Mouse (Mus musculus): ENCODE results near the gene Dram1. TPM values are rescaled to one million over a fixed set of nuclear protein-coding genes. Genes with fewer than 3 reads are reported as not detected.

The Dram1 gene
- polyA plus RNA-seq, 1 experiment from 2014 or later, result 6.4 TPM

GRCm38 (mm10) chr10:88362218-88362617 is 16.7 kb downstream of the Dram1 start:
- WGBS, result 63% methylated on average over 1 of the region's 1 CpGs
- Histone ChIP-seq H3K9ac (no peak overlapping the region), H3K9me3 (no peaks in the 10 kb centered on the region), H3K4me1 (no peaks in the 10 kb centered on the region), H3K27ac (no peak overlapping the region), H3K27me3 (replicated peaks) (no peaks in the 10 kb centered on the region), H3K36me3 (no peaks in the 10 kb centered on the region), H3K4me2 (no peak overlapping the region), H3K4me3 (replicated peaks) (no peak overlapping the region)
- ATAC-seq (ENCODE audit: insufficient read depth, low FRiP score, low read depth), result no peak

- H3K4me1 ChIP-seq, result no peaks in the 10 kb centered on the region
- peak; percentile 82; the same call in 1 of the 2 replicates for ATAC-seq (ENCODE audit: insufficient read depth, low FRiP score, low read depth)
- H3K4me3 ChIP-seq (replicated peaks), result peak overlapping the region; percentile 49
- H3K36me3 ChIP-seq, result no peaks in the 10 kb centered on the region
- no peaks in the 10 kb centered on the region for H3K27me3 ChIP-seq (replicated peaks)
- H3K4me2 ChIP-seq, result peak overlapping the region; percentile 64
- 3% methylated on average over 41 of the region's 47 CpGs for WGBS
- peak overlapping the region; percentile 34; the same call in 1 of the 2 replicates for H3K9ac ChIP-seq
- H3K9me3 ChIP-seq, result no peaks in the 10 kb centered on the region
- H3K27ac ChIP-seq, result no peak overlapping the region
These were observed 21.8 kb downstream of the Dram1 start for GRCm38 (mm10) chr10:88356983-88357559.

GRCm38 (mm10) chr10:88356114-88356982 is 22.5 kb downstream of the Dram1 start:
- Histone ChIP-seq H3K4me3 (replicated peaks) (peak overlapping the region; percentile 49), H3K36me3 (no peaks in the 10 kb centered on the region), H3K9me3 (no peaks in the 10 kb centered on the region), H3K9ac (0 out of 2 replicates have a peak overlapping the region, but pooled peaks have one; percentile 34), H3K27me3 (replicated peaks) (no peaks in the 10 kb centered on the region), H3K27ac (no peak overlapping the region), H3K4me2 (peak overlapping the region; percentile 64), H3K4me1 (no peaks in the 10 kb centered on the region)
- WGBS, result 10% methylated on average over 21 of the region's 21 CpGs
- peak; percentile 19; the same call in 1 of the 2 replicates for ATAC-seq (ENCODE audit: insufficient read depth, low FRiP score, low read depth)

GRCm38 (mm10) chr10:88354599-88354998 is 24.3 kb downstream of the Dram1 start:
- Histone ChIP-seq H3K9me3 (no peaks in the 10 kb centered on the region), H3K9ac (no peak overlapping the region), H3K4me2 (no peak overlapping the region), H3K36me3 (no peaks in the 10 kb centered on the region), H3K27me3 (replicated peaks) (no peaks in the 10 kb centered on the region), H3K4me1 (no peaks in the 10 kb centered on the region), H3K4me3 (replicated peaks) (no peak overlapping the region), H3K27ac (no peak overlapping the region)
- WGBS, result 70% methylated on average over 5 of the region's 5 CpGs
- no peak for ATAC-seq (ENCODE audit: insufficient read depth, low FRiP score, low read depth)

GRCm38 (mm10) chr10:88352549-88352948 is 26.3 kb downstream of the Dram1 start:
- H3K27ac ChIP-seq, result no peak overlapping the region
- no peaks in the 10 kb centered on the region for H3K4me1 ChIP-seq
- 60% methylated on average over 2 of the region's 2 CpGs for WGBS
- H3K36me3 ChIP-seq, result no peaks in the 10 kb centered on the region
- ATAC-seq (ENCODE audit: insufficient read depth, low FRiP score, low read depth), result no peak
- H3K4me2 ChIP-seq, result no peak overlapping the region
- no peaks in the 10 kb centered on the region for H3K9me3 ChIP-seq
- H3K4me3 ChIP-seq (replicated peaks), result no peak overlapping the region
- H3K9ac ChIP-seq, result no peak overlapping the region
- no peaks in the 10 kb centered on the region for H3K27me3 ChIP-seq (replicated peaks)

- Histone ChIP-seq H3K9me3 (no peaks in the 10 kb centered on the region), H3K36me3 (no peaks in the 10 kb centered on the region), H3K27me3 (replicated peaks) (no peaks in the 10 kb centered on the region), H3K4me1 (peaks cover 2% of the 10 kb centered on the region; the same call in 1 of the 2 replicates), H3K9ac (no peak overlapping the region), H3K27ac (no peak overlapping the region), H3K4me3 (replicated peaks) (no peak overlapping the region), H3K4me2 (no peak overlapping the region)
- ATAC-seq (ENCODE audit: insufficient read depth, low FRiP score, low read depth), result no peak
- WGBS, result 60% methylated on average over 5 of the region's 5 CpGs
These were observed 27.3 kb downstream of the Dram1 start for GRCm38 (mm10) chr10:88351411-88352103.

GRCm38 (mm10) chr10:88350687-88351086 is 28.2 kb downstream of the Dram1 start:
- Histone ChIP-seq H3K27me3 (replicated peaks) (no peaks in the 10 kb centered on the region), H3K4me2 (no peak overlapping the region), H3K4me3 (replicated peaks) (no peak overlapping the region), H3K4me1 (peaks cover 2% of the 10 kb centered on the region; the same call in 1 of the 2 replicates), H3K27ac (no peak overlapping the region), H3K36me3 (no peaks in the 10 kb centered on the region), H3K9ac (no peak overlapping the region), H3K9me3 (no peaks in the 10 kb centered on the region)
- WGBS, result 76% methylated on average over 2 of the region's 2 CpGs
- ATAC-seq (ENCODE audit: insufficient read depth, low FRiP score, low read depth), result no peak

GRCm38 (mm10) chr10:88349800-88350199 is 29.1 kb downstream of the Dram1 start:
- ATAC-seq (ENCODE audit: insufficient read depth, low FRiP score, low read depth), result no peak
- no peaks in the 10 kb centered on the region for H3K36me3 ChIP-seq
- no peaks in the 10 kb centered on the region for H3K9me3 ChIP-seq
- H3K27me3 ChIP-seq (replicated peaks), result no peaks in the 10 kb centered on the region
- H3K4me3 ChIP-seq (replicated peaks), result no peak overlapping the region
- WGBS, result 51% methylated on average over 8 of the region's 8 CpGs
- no peak overlapping the region for H3K9ac ChIP-seq
- H3K4me2 ChIP-seq, result no peak overlapping the region
- no peak overlapping the region for H3K27ac ChIP-seq
- peaks cover 2% of the 10 kb centered on the region; the same call in 1 of the 2 replicates for H3K4me1 ChIP-seq

GRCm38 (mm10) chr10:88346454-88347245 is 32.2 kb downstream of the Dram1 start:
- Histone ChIP-seq H3K4me2 (peak overlapping the region; percentile 20; the same call in 1 of the 2 replicates), H3K4me3 (replicated peaks) (no peak overlapping the region), H3K27ac (peak overlapping the region; percentile 67), H3K36me3 (no peaks in the 10 kb centered on the region), H3K27me3 (replicated peaks) (no peaks in the 10 kb centered on the region), H3K9ac (no peak overlapping the region), H3K4me1 (peaks cover 2% of the 10 kb centered on the region; the same call in 1 of the 2 replicates), H3K9me3 (no peaks in the 10 kb centered on the region)
- 73% methylated on average over 12 of the region's 12 CpGs for WGBS
- no peak for ATAC-seq (ENCODE audit: insufficient read depth, low FRiP score, low read depth)

- H3K4me2 ChIP-seq, result peak overlapping the region; percentile 20; the same call in 1 of the 2 replicates
- ATAC-seq (ENCODE audit: insufficient read depth, low FRiP score, low read depth), result no peak
- peak overlapping the region; percentile 67 for H3K27ac ChIP-seq
- H3K36me3 ChIP-seq, result no peaks in the 10 kb centered on the region
- H3K9ac ChIP-seq, result no peak overlapping the region
- no peaks in the 10 kb centered on the region for H3K27me3 ChIP-seq (replicated peaks)
- no peaks in the 10 kb centered on the region for H3K9me3 ChIP-seq
- no peak overlapping the region for H3K4me3 ChIP-seq (replicated peaks)
- 56% methylated on average over 11 of the region's 11 CpGs for WGBS
- H3K4me1 ChIP-seq, result peaks cover 2% of the 10 kb centered on the region; the same call in 1 of the 2 replicates
These were observed 32.9 kb downstream of the Dram1 start for GRCm38 (mm10) chr10:88345899-88346401.

GRCm38 (mm10) chr10:88341368-88341767 is 37.5 kb downstream of the Dram1 start:
- Histone ChIP-seq H3K4me1 (no peaks in the 10 kb centered on the region), H3K9me3 (no peaks in the 10 kb centered on the region), H3K4me3 (replicated peaks) (no peak overlapping the region), H3K27me3 (replicated peaks) (no peaks in the 10 kb centered on the region), H3K27ac (0 out of 2 replicates have a peak overlapping the region, but pooled peaks have one; percentile 31), H3K4me2 (no peak overlapping the region), H3K36me3 (no peaks in the 10 kb centered on the region), H3K9ac (no peak overlapping the region)
- peak; percentile 79 for ATAC-seq (ENCODE audit: insufficient read depth, low FRiP score, low read depth)
- 66% methylated on average over 6 of the region's 6 CpGs for WGBS
